Mouse (Mus musculus) ES-Bruce4 (cell line): ENCODE measurements around the gene Nes. TPM values are rescaled to one million over a fixed set of nuclear protein-coding genes. Genes with fewer than 3 reads are reported as not detected.
A peak's percentile ranks its signal among the peaks of the same experiment; 100 is the strongest.

Experiments
- H3K27ac ChIP-seq: 2 replicates; pipeline ENCODE4 v1.5.1; 2012; ENCODE audit warnings: low read length, inconsistent platforms; ENCODE audit not compliant: insufficient read depth
- H3K27me3 ChIP-seq: 2 replicates; pipeline ENCODE4 v1.6.1; 2012; ENCODE audit warnings: mild to moderate bottlenecking, low read length, inconsistent platforms; ENCODE audit not compliant: control insufficient read depth, poor library complexity, insufficient read depth, severe bottlenecking
- H3K36me3 ChIP-seq: 2 replicates; pipeline ENCODE4 v1.6.1; 2012; ENCODE audit warnings: inconsistent platforms, mild to moderate bottlenecking, low read length, moderate library complexity; ENCODE audit not compliant: control insufficient read depth, poor library complexity, insufficient read depth, severe bottlenecking
- H3K4me1 ChIP-seq: one replicate; pipeline ENCODE4 v1.8.1; 2011; ENCODE audit warnings: low read length; ENCODE audit not compliant: control insufficient read depth, insufficient read depth
- H3K4me3 ChIP-seq: 2 replicates; pipeline ENCODE4 v1.5.1; 2011; ENCODE audit warnings: low read depth, mild to moderate bottlenecking, low read length
- H3K9ac ChIP-seq: 2 replicates; pipeline ENCODE4 v1.6.1; 2012; ENCODE audit warnings: low read depth, mild to moderate bottlenecking, inconsistent platforms; ENCODE audit not compliant: poor library complexity, severe bottlenecking
- H3K9me3 ChIP-seq: replicated peaks from 2 replicates; pipeline ENCODE4 v1.6.1; 2012; ENCODE audit warnings: mild to moderate bottlenecking, low read length, inconsistent platforms; ENCODE audit not compliant: control insufficient read depth, poor library complexity, insufficient read depth, severe bottlenecking
- CTCF ChIP-seq: IDR thresholded peaks from one replicate; pipeline ENCODE4 v1.8.1; 2011; ENCODE audit warnings: low read depth, low read length
- EP300 ChIP-seq: IDR thresholded peaks from 2 replicates; pipeline ENCODE4 v1.6.1; 2011; ENCODE audit warnings: low read depth, low read length; ENCODE audit not compliant: insufficient read depth
- POLR2A ChIP-seq: IDR thresholded peaks from one replicate; pipeline ENCODE4 v1.8.1; 2011; ENCODE audit warnings: low read length; ENCODE audit not compliant: insufficient read depth
- polyA plus RNA-seq: library from polyadenylated mRNA; stranded (reverse); fragments of >200 nt; gene quantifications from 2 replicates; pipeline ENCODE4 v1.2.4, GENCODE M21; 2011; ENCODE audit warnings: low read depth; ENCODE audit not compliant: missing spikeins, insufficient read depth, insufficient read length

Nes gene
- polyA plus RNA-seq = 34.5 and 36.0 TPM in 2 replicates

- H3K9me3 ChIP-seq = no peaks in the 10 kb centered on the region
- peaks cover 1% of the 10 kb centered on the region for H3K4me1 ChIP-seq
- peaks cover 10% of the 10 kb centered on the region for H3K27me3 ChIP-seq
- H3K27ac ChIP-seq = no peak within 1 kb of the TSS
- TF ChIP-seq CTCF = no peak
- peak; percentile 50 for TF ChIP-seq EP300
- peak; percentile 9 for TF ChIP-seq POLR2A
- peak within 1 kb of the TSS; percentile 84 for H3K4me3 ChIP-seq
- H3K9ac ChIP-seq = peak within 1 kb of the TSS; percentile 51
- H3K36me3 ChIP-seq = no peaks in the 10 kb centered on the region
Measured at GRCm38 (mm10) chr3:87970939-87971488, at the start of gene Nes. Gene Nes, plus strand, starts transcription at chr3:87971078.

GRCm38 (mm10) chr3:87924996-87925395 is 45.9 kb upstream of the Nes start:
- TF ChIP-seq CTCF = no peak
- TF ChIP-seq EP300 = no peak
- TF ChIP-seq POLR2A = no peak
- Histone ChIP-seq H3K27ac (no peak overlapping the region), H3K9me3 (no peaks in the 10 kb centered on the region), H3K9ac (no peak overlapping the region), H3K27me3 (no peaks in the 10 kb centered on the region), H3K4me3 (no peak overlapping the region), H3K4me1 (no peaks in the 10 kb centered on the region), H3K36me3 (peaks cover 45% of the 10 kb centered on the region)

GRCm38 (mm10) chr3:87927452-87927851 is 43.4 kb upstream of the Nes start:
- TF ChIP-seq CTCF (no peak), EP300 (no peak), POLR2A (no peak)
- no peaks in the 10 kb centered on the region for H3K9me3 ChIP-seq
- H3K9ac ChIP-seq = no peak overlapping the region
- peaks cover 52% of the 10 kb centered on the region for H3K36me3 ChIP-seq
- no peak overlapping the region for H3K4me3 ChIP-seq
- no peaks in the 10 kb centered on the region for H3K27me3 ChIP-seq
- H3K27ac ChIP-seq = no peak overlapping the region
- no peaks in the 10 kb centered on the region for H3K4me1 ChIP-seq

- Histone ChIP-seq H3K4me1 (no peaks in the 10 kb centered on the region), H3K9me3 (no peaks in the 10 kb centered on the region), H3K27ac (peak overlapping the region; percentile 9; the same call in 1 of the 2 replicates), H3K4me3 (peak overlapping the region; percentile 84), H3K36me3 (peaks cover 47% of the 10 kb centered on the region), H3K27me3 (no peaks in the 10 kb centered on the region), H3K9ac (peak overlapping the region; percentile 68)
- TF ChIP-seq CTCF (no peak), POLR2A (no peak), EP300 (no peak)
Measured at GRCm38 (mm10) chr3:87929341-87930077, 41.4 kb upstream of the Nes start.

GRCm38 (mm10) chr3:87930078-87930795 is 40.6 kb upstream of the Nes start, which contains the start of the genes Isg20l2 and Rrnad1:
Gene Isg20l2, plus strand, starts transcription at chr3:87930314.
Gene Rrnad1, minus strand, starts transcription at chr3:87930717.
- Histone ChIP-seq H3K4me3 (peak within 1 kb of the TSS; percentile 84), H3K27ac (peak within 1 kb of the TSS; percentile 9; the same call in 1 of the 2 replicates), H3K36me3 (peaks cover 45% of the 10 kb centered on the region), H3K27me3 (no peaks in the 10 kb centered on the region), H3K4me1 (no peaks in the 10 kb centered on the region), H3K9me3 (no peaks in the 10 kb centered on the region), H3K9ac (peak within 1 kb of the TSS; percentile 68)
- TF ChIP-seq EP300 (peak; percentile 31; the same call in 1 of the 2 replicates), CTCF (peak; percentile 78), POLR2A (peak; percentile 60)
